Mouse (Mus musculus) limb, embryonic 14.5 days (tissue): ENCODE results near the gene Gm14137. TPM values are rescaled to one million over a fixed set of nuclear protein-coding genes. Genes with fewer than 3 reads are reported as not detected.

Experiments used
- ATAC-seq: fragments of 200-750 bp; cut with Nextera tagmentation; 2 replicates; pipeline ENCODE4 v1.8.0; 2017; ENCODE audit warnings: low read depth, moderate number of reproducible peaks, moderate TSS enrichment; ENCODE audit not compliant: low FRiP score
- DNase-seq: peaks from one replicate; pipeline ENCODE4 v3.0.0-alpha.2; 2015; ENCODE audit warnings: low spot score
- H3K27ac ChIP-seq: fragments of 300-500 bp; sonication (generic); replicated peaks from 2 replicates; pipeline ENCODE4 v1.5.1; 2014; ENCODE audit warnings: low read depth, mild to moderate bottlenecking, low read length, moderate library complexity, mixed read lengths
- H3K27me3 ChIP-seq: fragments of 300-500 bp; sonication (generic); 2 replicates; pipeline ENCODE4 v1.6.1; 2014; ENCODE audit warnings: low read length, mixed read lengths; ENCODE audit not compliant: control insufficient read depth, insufficient read depth
- H3K36me3 ChIP-seq: fragments of 300-500 bp; sonication (generic); 2 replicates; pipeline ENCODE4 v1.6.1; 2014; ENCODE audit warnings: mild to moderate bottlenecking, low read length, moderate library complexity, mixed read lengths; ENCODE audit not compliant: control insufficient read depth, insufficient read depth
- H3K4me1 ChIP-seq: fragments of 300-500 bp; sonication (generic); 2 replicates; pipeline ENCODE4 v1.6.1; 2014; ENCODE audit warnings: antibody characterized with exemption, low read length, mixed read lengths; ENCODE audit not compliant: control insufficient read depth, insufficient read depth
- H3K4me2 ChIP-seq: fragments of 300-500 bp; sonication (generic); replicated peaks from 2 replicates; pipeline ENCODE4 v1.6.1; 2014; ENCODE audit warnings: low read depth, mild to moderate bottlenecking, low read length, moderate library complexity; ENCODE audit not compliant: severe bottlenecking
- H3K4me3 ChIP-seq: fragments of 300-500 bp; sonication (generic); replicated peaks from 2 replicates; pipeline ENCODE4 v1.5.1; 2014; ENCODE audit warnings: low read length
- H3K9ac ChIP-seq: fragments of 300-500 bp; sonication (generic); 2 replicates; pipeline ENCODE4 v1.6.1; 2014; ENCODE audit warnings: mild to moderate bottlenecking, low read depth, low read length, moderate library complexity; ENCODE audit not compliant: severe bottlenecking
- H3K9me3 ChIP-seq: fragments of 300-500 bp; sonication (generic); 2 replicates; pipeline ENCODE4 v1.6.1; 2016; ENCODE audit warnings: low read length; ENCODE audit not compliant: control insufficient read depth
- POLR2A ChIP-seq: fragments of 200-500 bp; IDR thresholded peaks from 2 replicates; pipeline ENCODE4 v1.8.0; 2012; ENCODE audit warnings: inconsistent platforms, mild to moderate bottlenecking, moderate library complexity, borderline replicate concordance; ENCODE audit not compliant: insufficient read depth, insufficient read length; ENCODE audit errors: extremely low read depth
- WGBS: fragments of 180-500 bp; shearing (Covaris S2); extraction: QIAGEN DNeasy Blood & Tissue Kit; methylation state at CpG from one replicate; pipeline ENCODE4 v1.1.7; 2014; 5-methylcytosine and 5-hydroxymethylcytosine counted together
- polyA plus RNA-seq, 2 experiments: library from polyadenylated mRNA; depleted of rRNA in 1 of 2; stranded (reverse) in 1 of 2; unstranded in 1 of 2; fragments of >200 nt; fragmentation: Nextera tagmentation in 1 of 2; extraction: Ambion mirVana in 1 of 2; gene quantifications; 2 replicates each; pipeline versions ENCODE4 v1.2.1 to v1.2.3; 2012 to 2014

Gene Gm14137
- polyA plus RNA-seq, 2 experiments, result 0.15 to 0.69 TPM

DNA sequence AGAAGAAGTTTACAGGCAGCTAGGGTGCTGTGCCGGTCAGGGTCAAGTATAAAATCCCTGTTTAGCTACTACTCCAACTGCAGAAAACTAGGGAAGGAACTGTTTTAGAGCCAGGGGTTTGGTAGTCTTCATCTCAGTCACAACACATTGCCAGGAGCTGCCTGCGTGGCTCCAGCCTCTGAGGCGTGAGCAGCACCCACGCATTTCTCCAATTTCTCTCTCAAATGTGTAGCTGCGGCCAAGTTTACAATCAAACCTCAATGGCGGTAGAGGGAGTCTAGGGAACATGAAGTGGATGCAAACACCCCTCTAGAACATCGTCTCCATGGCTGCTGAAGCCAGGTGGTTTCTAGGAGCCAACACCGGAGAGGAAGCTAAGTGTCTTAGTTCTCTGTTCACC is 26.5 kb upstream of the Gm14137 start:
- H3K27me3 ChIP-seq, result no peaks in the 10 kb centered on the region
- TF ChIP-seq POLR2A, result no peak
- DNase-seq (no peak), ATAC-seq (no peak)
- H3K36me3 ChIP-seq, result peaks cover 84% of the 10 kb centered on the region
- H3K9ac ChIP-seq, result no peak overlapping the region
- no peaks in the 10 kb centered on the region for H3K4me1 ChIP-seq
- no peaks in the 10 kb centered on the region for H3K9me3 ChIP-seq
- no peak overlapping the region for H3K4me3 ChIP-seq
- no peak overlapping the region for H3K27ac ChIP-seq
- WGBS, result 98% methylated on average over 8 of the region's 8 CpGs
- no peak overlapping the region for H3K4me2 ChIP-seq

- H3K36me3 ChIP-seq, result peaks cover 62% of the 10 kb centered on the region
- peaks cover 8% of the 10 kb centered on the region; the same call in 1 of the 2 replicates for H3K4me1 ChIP-seq
- H3K27ac ChIP-seq, result no peak overlapping the region
- no peak overlapping the region for H3K9ac ChIP-seq
- no peaks in the 10 kb centered on the region for H3K27me3 ChIP-seq
- ATAC-seq, result no peak
- H3K4me2 ChIP-seq, result no peak overlapping the region
- TF ChIP-seq POLR2A, result no peak
- H3K4me3 ChIP-seq, result no peak overlapping the region
- DNase-seq, result no peak
- H3K9me3 ChIP-seq, result no peaks in the 10 kb centered on the region
- 87% methylated on average over 6 of the region's 6 CpGs for WGBS
Measured at GRCm38 (mm10) chr2:119152255-119152654, 22.1 kb upstream of the Gm14137 start.

DNA sequence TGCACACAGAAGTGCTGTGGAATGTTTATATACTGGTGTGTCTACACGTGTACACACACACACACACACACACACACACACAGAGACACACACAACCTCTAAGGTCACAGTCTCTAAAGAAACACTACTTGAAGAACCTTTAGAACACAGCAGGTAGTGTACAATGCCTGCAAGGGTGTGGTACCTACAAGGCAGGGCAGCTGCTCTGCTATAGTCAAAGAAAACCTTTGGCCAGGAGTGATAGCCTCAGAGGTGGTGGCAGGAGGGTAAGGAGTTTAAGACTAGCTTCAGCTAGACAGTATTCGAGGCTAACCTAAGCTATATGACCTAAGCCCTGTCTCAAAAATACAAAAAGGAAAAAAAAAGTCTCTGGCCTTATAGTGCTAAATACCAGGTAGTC is 19.6 kb upstream of the Gm14137 start:
- DNase-seq (no peak), ATAC-seq (no peak)
- Histone ChIP-seq H3K27ac (no peak overlapping the region), H3K9ac (no peak overlapping the region), H3K9me3 (no peaks in the 10 kb centered on the region), H3K36me3 (peaks cover 41% of the 10 kb centered on the region), H3K27me3 (no peaks in the 10 kb centered on the region), H3K4me3 (no peak overlapping the region), H3K4me2 (no peak overlapping the region), H3K4me1 (peaks cover 10% of the 10 kb centered on the region; the same call in 1 of the 2 replicates)
- no peak for TF ChIP-seq POLR2A
- 84% methylated on average over 2 of the region's 2 CpGs for WGBS

DNA sequence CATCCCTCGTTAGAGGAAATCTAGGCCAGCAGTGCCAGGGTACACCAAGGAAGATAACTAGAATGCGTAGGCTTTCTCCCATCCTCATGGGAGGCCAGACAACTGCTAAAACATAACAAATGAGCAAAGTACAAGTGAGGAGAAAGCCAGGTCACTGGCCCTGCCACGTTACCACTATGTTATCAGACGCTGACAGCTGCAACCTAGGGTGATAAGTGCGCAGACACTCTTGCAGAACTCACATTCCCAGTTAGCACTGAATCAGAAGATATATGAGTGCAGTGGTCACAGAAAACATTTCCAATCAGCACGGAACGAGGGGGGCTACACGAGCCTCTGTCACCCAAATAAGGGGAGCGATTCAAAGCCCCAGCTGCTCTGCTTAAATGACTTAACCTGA is 18.9 kb upstream of the Gm14137 start:
- H3K36me3 ChIP-seq, result peaks cover 38% of the 10 kb centered on the region
- H3K27ac ChIP-seq, result no peak overlapping the region
- DNase-seq (no peak), ATAC-seq (no peak)
- no peaks in the 10 kb centered on the region for H3K9me3 ChIP-seq
- H3K4me3 ChIP-seq, result no peak overlapping the region
- TF ChIP-seq POLR2A, result no peak
- peaks cover 10% of the 10 kb centered on the region; the same call in 1 of the 2 replicates for H3K4me1 ChIP-seq
- H3K27me3 ChIP-seq, result no peaks in the 10 kb centered on the region
- 89% methylated on average over 9 of the region's 9 CpGs for WGBS
- H3K4me2 ChIP-seq, result peak overlapping the region; percentile 84; the same call in 1 of the 2 replicates
- no peak overlapping the region for H3K9ac ChIP-seq

DNA sequence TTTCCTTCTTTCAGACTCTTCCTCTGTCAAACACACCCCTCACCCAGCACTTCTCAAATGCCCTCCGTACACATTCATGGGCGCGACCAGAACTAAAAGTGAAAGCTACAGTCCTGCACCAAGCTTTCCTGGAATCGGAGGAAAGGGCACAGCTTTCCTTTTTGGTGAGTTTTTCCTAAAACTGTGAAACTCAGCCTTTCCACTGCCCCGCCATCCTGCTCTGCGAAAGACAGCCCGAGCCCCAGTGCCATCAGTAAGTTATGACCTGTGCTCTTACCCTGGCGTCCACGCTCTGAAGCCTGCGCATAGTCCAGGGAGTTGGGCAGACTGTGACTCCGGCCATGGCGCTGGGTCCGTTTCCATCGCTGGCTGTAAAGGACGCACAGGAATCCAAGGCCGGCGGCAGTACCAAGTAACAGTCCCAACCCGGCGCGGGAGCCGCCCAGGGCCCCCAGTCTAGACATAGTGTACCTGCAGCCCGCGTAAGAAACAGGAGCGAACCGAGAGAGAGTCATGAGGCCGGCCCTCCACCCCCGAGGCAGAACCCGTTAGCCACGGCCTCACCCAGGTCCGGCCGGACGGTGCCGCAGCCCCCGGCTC is 18.1 kb upstream of the Gm14137 start:
- no peaks in the 10 kb centered on the region for H3K9me3 ChIP-seq
- H3K4me2 ChIP-seq, result peak overlapping the region; percentile 84
- H3K4me1 ChIP-seq, result peaks cover 10% of the 10 kb centered on the region; the same call in 1 of the 2 replicates
- H3K4me3 ChIP-seq, result peak overlapping the region; percentile 99
- 0 out of 2 replicates have a peak overlapping the region, but pooled peaks have one; percentile 33 for H3K27ac ChIP-seq
- peak overlapping the region; percentile 87 for H3K9ac ChIP-seq
- ATAC-seq (peak; percentile 7; the same call in 1 of the 2 replicates), DNase-seq (no peak)
- no peak for TF ChIP-seq POLR2A
- 8% methylated on average over 32 of the region's 34 CpGs for WGBS
- H3K36me3 ChIP-seq, result peaks cover 30% of the 10 kb centered on the region
- no peaks in the 10 kb centered on the region for H3K27me3 ChIP-seq
